Mouse (Mus musculus) lung, postnatal 14 days (tissue): ENCODE measurements around the gene Synpo2l.
"Not testable (repeated sequence)": the region's sequence is repeated elsewhere in the genome, so short reads cannot be mapped to it uniquely, and the experiment has no call there.

Source experiments
- DNase-seq: peaks from one replicate; pipeline ENCODE4 v3.0.0; 2021

Synpo2l gene

GRCm38 (mm10) chr14:20668154-20668810 is at the start of gene Synpo2l:
TSS of gene Synpo2l (minus strand) at chr14:20668354.
- no peak for DNase-seq

GRCm38 (mm10) chr14:20713832-20714231 is 45.7 kb upstream of the Synpo2l start:
- DNase-seq: no peak

GRCm38 (mm10) chr14:20708239-20708638 is 40.1 kb upstream of the Synpo2l start:
- no peak for DNase-seq

- DNase-seq: peak; percentile 90
These were observed 39.3 kb upstream of the Synpo2l start, which contains the start of gene Zswim8 for GRCm38 (mm10) chr14:20707201-20708190. TSS of gene Zswim8 (plus strand) at chr14:20707552.

GRCm38 (mm10) chr14:20703461-20703860 is 35.3 kb upstream of the Synpo2l start:
- DNase-seq: not testable (repeated sequence)

- peak; percentile 94 for DNase-seq
These were observed 34.7 kb upstream of the Synpo2l start, which contains the start of gene Chchd1 for GRCm38 (mm10) chr14:20702741-20703381. TSS of gene Chchd1 (plus strand) at chr14:20703006.

- DNase-seq: no peak
These were observed 34.1 kb upstream of the Synpo2l start for GRCm38 (mm10) chr14:20702096-20702740.

GRCm38 (mm10) chr14:20701554-20701953 is 33.4 kb upstream of the Synpo2l start:
- DNase-seq: no peak

GRCm38 (mm10) chr14:20700362-20700761 is 32.2 kb upstream of the Synpo2l start:
- DNase-seq: no peak

GRCm38 (mm10) chr14:20698515-20698914 is 30.4 kb upstream of the Synpo2l start:
- DNase-seq: no peak

GRCm38 (mm10) chr14:20696986-20697385 is 28.8 kb upstream of the Synpo2l start:
- peak; percentile 63 for DNase-seq

GRCm38 (mm10) chr14:20695761-20696520 is 27.8 kb upstream of the Synpo2l start:
- DNase-seq: no peak

GRCm38 (mm10) chr14:20694884-20695760 is 27.0 kb upstream of the Synpo2l start, which contains the start of gene Fut11:
TSS of gene Fut11 (plus strand) at chr14:20694968.
- DNase-seq: peak; percentile 89

GRCm38 (mm10) chr14:20694185-20694883 is 26.2 kb upstream of the Synpo2l start:
- no peak for DNase-seq

GRCm38 (mm10) chr14:20693589-20694101 is 25.5 kb upstream of the Synpo2l start:
- no peak for DNase-seq

- DNase-seq: no peak
These were observed 23.6 kb upstream of the Synpo2l start for GRCm38 (mm10) chr14:20691772-20692171.

- DNase-seq: no peak
These were observed 20.9 kb upstream of the Synpo2l start for GRCm38 (mm10) chr14:20689009-20689408.

- no peak for DNase-seq
These were observed 18.4 kb upstream of the Synpo2l start for GRCm38 (mm10) chr14:20686576-20686975.

- peak; percentile 17 for DNase-seq
These were observed 14.3 kb upstream of the Synpo2l start for GRCm38 (mm10) chr14:20682498-20682897.

GRCm38 (mm10) chr14:20681742-20682141 is 13.6 kb upstream of the Synpo2l start:
- no peak for DNase-seq
